Mouse (Mus musculus) A20 (cell line): ENCODE results near the gene Slc22a14.

Source experiments
- DNase-seq: peaks from one replicate; pipeline ENCODE4 v3.0.0-alpha.2; 2011; ENCODE audit warnings: low read depth, low spot score

Slc22a14 gene

DNA sequence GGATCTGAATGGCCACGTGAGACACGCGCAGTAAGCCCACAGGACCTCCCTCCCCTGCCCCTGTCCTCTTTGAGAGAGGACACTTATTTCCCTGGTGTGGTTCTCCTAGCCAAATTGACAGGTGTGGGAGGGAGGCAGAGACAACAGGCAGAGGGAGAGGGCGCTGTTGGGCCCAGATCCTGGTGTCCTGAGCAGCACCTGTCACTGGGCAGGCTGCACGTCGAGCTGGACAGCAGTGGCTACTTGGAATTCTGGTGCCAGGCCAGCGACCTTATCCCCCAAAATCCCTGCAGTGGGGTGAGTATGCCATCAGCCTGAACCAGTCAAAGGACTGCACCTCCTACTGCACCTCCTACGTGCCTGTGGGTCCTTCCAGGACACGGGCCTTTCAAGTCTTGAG, 222.0 kb downstream of the Slc22a14 start:
- DNase-seq: no peak

DNA sequence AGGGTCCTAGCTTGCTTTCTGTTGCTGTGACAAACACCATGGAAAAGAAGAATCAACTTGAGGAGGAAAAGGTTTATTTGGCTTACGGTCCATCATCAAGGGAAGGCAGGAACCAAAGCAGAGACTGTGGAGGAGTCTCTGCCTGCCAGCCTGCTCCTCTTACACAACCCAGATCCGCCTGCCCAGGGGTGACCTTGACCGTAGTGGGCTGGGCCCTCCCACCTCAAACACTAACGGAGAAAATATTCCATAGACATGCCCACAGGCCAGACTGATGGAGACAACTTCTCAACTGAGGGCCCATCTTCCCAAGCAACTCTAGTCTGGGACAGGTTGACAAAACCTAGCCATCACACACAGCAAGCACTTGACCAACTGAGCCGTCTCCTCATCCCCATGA, 223.3 kb downstream of the Slc22a14 start:
- DNase-seq: no peak

DNA sequence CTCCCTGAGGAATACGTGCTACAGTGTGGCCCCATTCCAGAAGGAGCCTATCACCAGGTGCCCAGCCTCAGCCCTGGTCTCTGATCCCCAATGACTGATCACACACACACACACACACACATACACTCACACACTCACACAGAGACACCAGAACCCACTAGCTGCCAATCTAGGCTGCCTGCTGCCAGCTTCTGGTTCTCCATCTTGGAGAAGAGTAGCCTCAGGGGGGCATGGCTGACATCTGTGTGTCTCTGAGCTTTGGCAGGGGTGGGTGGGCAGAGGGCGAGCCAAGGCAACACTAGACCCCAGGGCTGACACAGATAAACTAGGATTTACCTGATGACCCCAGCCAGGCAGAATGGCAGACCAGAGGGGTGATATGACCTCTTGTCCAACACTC, 226.5 kb downstream of the Slc22a14 start:
- DNase-seq: no peak

DNA sequence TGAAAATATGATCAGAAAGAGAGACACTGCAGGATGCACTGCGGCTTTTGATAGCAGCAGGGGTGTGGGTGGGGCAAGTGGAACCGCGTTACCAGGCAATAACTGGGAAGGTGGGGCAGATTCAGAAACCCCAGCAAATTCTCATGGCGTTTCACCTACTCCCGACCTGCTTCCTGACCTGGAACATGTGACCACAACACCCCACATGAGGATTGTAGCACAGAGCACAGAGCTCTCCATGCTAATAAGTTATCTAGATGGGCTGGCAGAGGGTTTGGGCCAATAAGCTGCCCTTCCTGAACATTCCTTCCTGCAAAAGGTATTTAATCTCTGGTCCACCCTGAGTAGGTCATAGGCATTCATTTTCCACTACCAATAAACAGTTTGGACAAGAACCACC, 234.7 kb downstream of the Slc22a14 start:
- DNase-seq: no peak

DNA sequence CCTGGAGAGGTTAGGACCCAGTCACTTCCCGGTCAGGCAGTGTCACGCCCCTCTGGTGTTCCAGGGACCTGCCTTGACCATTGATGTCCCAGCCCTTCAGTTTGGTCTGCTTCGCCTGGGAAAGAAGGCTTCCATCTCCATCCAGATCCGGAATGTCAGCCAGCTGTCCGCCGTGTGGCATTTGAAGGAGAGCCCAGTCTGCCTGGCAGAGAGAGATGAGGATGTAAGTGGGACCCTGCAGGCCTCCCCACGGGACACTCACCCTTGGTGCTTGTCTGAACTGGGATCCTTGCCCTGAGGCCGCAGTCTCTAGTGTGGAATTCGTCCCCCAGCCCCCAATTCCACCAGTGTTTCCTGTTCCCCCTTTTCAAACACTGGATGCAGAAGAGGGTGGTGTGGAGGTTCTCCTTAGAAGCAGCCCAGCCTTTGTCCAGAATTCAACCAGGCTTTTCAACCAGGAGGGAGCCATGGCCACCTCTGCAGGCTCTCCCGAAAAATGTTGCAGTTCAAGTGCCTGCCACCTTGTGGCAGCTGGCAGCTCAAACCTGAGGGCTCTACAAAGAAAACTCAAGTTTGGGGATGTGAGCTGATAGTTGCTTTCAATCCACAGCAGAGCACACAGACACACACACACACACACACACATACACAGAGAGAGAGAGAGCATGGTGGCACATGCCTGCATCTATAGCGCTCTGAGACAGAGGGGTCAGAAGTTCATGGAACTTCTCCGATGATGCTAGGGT, 236.7 kb downstream of the Slc22a14 start:
- no peak for DNase-seq

DNA sequence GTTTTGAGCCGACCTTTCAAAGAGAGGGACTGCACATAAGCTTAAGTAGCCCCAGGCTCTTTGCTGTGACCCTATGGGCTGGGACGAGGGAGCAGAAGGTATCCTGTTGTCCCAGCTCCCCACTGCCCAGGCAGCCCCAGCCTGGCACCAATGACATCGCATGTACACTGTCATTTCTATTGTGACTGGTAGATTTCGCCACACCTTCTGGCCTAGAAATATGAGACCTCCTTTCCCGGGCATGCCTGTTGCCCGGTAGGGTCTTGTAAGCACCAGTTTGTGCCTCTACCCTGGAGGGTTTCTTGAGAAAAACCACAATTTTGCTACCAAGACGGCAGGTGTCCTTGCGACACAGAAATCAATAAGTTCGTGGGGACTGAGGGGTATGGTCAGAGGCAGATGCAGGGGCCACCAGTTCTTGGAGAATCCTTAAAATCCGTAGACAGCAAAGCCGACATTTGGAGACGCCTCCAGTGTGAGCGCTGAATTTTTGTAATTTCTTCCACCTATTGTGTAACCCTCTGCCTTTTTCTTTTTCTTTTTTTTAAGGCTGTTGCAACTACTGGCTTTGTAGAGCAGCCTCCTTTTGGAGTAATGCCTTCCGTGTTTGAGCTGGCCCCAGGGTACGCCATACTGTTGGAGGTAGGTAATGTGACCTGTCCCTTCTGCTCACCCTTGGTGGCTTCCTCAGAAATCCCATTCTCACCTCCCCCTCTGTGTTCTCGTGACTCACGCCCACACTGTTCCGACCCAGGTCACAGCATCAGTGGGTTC, 242.6 kb downstream of the Slc22a14 start:
- DNase-seq: no peak

DNA sequence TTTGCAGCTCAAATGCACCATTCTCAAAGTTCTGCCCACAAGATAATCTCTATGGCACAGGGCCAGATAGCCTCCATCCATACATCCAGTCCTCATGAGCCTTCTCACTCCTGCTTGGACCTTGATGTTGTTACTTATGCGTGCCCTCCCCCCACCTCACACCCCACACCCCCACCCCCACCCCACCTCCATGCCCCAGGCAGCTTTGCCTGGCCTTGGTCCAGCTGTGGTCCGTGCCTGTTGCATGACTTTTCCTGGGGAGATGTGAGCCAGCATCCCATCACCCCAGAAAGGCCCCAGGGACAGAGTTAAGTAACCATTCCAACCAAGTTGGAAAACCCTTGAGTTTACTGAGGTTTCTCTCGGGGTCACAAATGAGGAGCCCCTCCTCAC, 245.2 kb downstream of the Slc22a14 start:
- DNase-seq: no peak
